Mouse (Mus musculus): ENCODE measurements around the gene Dcst1.

The Dcst1 gene

DNA sequence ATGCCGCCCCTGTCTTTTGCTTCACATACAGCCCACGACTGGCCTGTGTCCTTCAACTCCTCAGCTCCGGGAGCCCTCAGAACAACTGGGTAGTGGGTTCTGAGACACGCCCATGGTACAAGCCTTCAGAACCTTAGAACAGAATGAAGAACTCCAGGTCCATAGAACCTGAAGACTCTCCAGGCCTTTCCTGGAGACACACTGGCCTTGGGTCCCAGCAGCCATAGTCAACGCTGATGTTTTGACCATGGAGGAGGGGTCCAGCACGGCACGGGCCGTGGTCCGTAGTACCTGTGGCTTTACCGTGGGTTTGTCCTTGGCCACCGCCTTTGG lies at the start of gene Dcst1:
Gene Dcst1, minus strand, starts transcription at position 101 of the 333 bp plus-strand sequence.
- DNase-seq: no peak

DNA sequence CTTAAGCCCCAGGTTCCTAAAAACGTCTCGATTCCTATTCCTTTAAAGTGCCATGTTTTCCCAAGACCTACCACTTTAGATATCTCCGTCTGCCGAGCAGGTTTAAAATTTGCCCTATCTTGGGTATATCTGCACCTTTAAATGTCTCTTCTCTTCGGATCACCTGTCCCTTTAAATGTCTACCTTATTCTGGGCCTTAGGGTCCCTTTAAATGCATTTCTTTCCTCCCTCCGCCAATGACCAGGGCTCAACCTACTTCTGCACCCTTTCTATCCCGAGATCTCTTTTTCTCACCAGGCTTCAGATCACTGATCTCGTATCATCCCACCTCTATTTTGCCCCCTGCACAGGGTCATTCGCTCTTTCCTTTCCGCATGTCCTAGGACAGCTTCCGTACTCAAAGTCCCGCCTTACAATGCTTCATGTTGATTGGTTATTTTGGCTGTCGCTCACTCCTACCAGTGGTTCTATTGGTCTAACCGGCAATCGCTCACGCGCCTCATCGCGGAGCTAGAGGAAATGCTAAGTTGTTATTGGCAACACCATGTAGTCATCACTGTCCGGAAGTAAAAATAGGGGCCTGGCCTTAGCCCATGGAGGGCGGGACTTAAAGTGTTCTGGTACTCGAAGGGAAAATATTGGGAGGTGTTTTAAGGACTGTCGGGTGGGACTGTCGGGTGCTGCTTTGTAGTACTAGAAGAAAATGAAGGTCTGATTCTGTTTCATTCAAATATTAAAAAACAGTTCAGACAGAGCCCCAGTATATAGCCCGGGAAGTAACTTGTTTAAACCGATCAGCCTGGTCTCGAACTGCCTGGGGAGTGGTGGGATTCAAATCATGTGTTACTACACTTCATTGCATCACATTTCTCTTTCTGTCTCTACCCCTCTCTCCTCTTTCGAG lies 46.7 kb upstream of the Dcst1 start, which contains the start of gene Flad1:
Gene Flad1, minus strand, starts transcription at position 381 of the 904 bp plus-strand sequence.
- peak; percentile 96 for DNase-seq

DNA sequence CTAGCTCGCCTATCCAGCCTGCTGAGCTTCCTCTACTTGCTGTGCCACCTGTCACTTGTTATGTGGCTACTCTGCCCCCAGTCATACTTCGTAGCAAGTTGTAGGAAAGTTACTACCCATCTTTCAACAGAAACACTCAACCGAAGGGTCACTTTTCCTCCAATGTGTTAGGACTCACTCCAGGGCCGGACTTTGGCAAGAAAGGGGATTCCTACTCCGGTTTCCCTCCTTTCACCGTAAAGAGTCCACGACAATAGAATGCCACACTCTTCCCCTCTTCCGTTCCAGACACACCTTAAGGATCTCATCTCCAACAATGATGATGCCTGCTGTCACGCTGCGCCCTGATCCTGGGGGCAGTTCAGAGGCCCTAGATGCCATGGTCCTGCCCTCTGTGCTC lies 45.8 kb upstream of the Dcst1 start:
- DNase-seq: no peak

DNA sequence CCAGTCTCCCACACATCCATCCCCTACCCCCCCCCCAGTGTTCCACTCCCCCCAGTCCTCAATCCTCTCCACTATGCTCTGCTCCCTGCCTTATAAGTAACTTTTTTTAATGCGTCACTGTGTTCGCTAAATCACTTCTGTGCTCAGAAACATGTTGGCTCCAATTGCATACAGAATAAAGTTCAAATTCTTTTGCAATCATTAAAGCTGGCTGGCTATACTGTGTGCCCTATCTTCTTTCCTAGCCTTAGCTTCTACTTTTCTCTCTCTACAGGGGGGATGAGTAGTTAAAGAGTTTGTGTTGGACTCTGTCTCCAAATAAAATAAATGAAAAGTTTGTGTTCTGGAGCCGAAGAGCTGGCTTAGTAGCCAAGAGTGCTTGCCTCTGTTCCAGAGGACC lies 44.6 kb upstream of the Dcst1 start:
- DNase-seq: no peak

DNA sequence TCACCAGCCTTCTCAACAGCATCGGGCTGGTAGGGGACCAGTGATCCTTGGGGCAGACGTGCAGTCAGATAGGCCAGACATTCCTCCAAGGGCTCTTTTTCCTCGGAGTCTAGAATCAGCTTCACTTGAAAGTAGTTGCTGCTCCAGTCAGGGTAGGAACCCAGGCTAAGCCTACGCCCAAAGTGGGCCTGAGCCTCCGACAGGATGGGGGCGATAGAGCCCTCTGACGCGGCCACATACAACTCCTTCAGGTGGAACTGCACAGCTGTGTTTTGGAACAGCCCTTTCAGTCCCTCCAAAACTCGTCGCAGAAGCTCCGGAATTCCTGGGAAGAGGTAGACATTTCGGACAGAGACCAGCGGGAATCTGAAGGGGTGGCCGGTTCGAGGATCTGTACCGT lies 43.4 kb upstream of the Dcst1 start:
- DNase-seq: no peak

DNA sequence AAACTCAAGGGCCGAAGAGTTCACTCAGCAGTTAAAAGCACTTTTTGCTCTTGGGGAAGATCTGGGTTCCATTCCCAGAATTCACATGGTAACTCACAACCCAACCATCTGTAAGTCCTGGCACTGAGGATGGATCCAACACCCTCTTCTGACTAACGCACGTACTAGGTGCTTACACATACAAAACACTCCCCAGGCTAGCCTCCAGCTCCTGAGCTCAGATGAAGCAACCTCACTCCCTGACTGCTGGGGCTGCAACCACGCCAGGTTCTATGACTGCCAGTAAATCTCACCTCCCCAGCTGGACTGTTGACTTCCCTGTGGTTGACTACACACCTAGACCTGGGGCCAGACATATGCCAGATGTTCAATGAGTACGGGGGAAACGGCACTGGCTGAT lies 41.8 kb upstream of the Dcst1 start:
- no peak for DNase-seq

DNA sequence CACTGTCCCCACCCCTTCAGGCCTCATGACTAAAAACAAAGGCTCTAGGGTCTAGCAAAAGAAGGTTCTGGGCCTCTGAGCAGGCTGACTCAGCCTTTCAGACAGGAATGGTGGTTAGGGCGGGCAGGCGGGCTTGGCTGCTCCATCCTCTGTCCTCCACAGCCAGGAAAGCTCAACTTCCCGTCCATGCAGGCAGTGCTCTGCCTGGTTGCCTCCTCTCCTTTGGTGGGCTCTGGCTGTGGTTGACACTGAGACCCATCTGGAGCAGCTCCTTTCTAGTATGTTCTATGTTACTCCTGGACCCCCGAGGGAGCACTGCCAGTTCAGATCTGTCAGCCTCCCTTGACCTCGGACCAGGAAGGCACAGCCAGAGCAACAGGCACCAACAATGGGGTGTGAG lies 37.6 kb upstream of the Dcst1 start, which contains the start of gene Lenep:
Gene Lenep, minus strand, starts transcription at position 101 of the 400 bp plus-strand sequence.
- DNase-seq: no peak

DNA sequence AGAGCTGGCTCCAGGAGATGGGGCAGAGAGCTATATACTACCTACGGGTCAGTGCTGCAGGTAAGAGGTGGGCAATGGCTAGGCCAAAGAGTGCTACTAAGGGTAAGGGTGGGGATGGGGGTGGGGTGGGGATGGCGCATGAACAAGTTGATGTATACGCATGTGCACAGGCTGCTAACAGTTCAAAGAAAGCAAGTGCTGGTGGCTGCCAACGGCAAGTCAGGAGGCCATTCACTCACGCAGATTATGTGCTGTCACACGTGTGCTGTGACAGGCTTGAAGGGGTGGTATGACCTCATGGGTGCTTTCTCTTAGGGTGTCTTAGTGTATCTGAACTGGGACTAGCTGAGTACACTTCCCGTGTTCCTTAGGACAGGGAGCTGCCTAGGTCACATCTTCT lies 36.3 kb upstream of the Dcst1 start:
- DNase-seq: no peak

DNA sequence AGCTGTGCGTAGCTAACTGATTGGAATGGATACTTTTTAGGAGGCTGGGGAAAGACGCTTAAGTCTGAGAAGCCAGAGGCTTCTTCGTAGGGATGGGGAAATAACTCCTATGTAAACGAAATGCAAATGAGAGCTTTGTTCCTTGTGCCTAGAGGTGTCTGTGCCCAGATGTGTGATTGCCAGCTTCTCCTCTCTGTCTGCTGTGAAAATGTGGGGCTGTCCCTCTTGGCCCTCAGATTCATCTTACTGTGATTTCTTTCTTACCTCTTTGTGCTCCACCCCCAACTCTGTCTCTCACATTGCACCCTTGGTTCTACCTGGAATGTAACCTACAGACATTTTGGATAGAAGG lies 31.6 kb upstream of the Dcst1 start:
- no peak for DNase-seq

DNA sequence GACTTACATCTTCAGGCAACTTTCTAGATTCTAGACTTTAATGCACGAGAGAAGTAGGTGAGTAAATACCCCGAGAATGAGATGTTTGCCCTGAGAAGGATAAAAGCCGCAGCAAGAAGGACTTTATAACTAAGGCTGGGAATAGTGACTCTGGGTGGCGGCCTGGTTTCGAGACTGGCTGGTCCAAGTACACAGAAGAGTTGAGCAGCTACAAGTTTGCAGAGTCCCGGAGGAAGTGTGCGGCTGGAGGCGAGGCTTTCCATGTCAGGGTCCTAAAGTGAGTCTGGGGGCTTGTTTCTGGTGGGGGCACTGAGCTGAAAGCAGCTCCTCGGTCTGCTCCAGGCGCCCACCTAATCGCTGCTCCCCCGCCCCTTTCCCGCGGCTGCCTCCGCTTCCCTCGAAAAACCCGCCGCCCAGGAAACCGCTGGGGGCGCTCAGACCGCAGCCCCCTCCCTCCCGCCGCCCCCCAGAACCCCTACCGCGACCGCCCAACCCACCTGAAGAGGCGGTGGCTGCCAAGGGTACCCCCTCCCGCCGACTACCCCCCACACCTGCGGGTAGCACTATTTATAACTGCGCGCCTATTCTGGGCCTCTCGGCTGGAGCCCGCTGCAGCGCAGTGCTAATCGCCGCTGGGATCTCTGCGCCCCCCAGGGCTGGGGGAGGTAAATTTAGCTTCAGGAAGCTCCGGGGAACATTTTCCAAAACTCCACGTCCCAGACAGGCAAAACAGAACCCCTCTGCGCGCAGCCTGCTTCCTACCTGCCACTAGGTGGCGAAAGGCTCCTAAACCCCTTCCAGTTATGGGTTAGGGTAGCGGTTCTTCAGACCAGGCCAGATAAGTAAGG lies 31.0 kb upstream of the Dcst1 start:
- DNase-seq: peak; percentile 88

DNA sequence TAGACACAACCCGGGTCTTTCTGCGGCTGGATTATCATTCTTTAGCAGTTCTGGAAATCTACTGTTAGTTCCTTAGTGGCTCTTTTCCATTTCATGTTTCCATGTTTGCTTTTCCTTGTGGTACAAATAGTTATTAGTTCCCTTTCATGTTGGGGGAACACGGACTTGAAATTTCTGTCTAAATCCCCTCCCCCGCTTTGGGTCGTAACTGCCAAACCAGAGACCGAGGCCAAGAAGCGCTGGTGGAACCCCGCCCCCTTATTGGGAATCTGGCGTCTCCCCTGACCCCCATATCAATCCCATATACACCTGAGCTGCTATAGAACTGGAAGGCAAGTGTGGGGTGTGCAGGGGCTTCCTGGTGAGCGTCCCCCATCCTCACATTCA lies 30.4 kb upstream of the Dcst1 start:
- DNase-seq: no peak

DNA sequence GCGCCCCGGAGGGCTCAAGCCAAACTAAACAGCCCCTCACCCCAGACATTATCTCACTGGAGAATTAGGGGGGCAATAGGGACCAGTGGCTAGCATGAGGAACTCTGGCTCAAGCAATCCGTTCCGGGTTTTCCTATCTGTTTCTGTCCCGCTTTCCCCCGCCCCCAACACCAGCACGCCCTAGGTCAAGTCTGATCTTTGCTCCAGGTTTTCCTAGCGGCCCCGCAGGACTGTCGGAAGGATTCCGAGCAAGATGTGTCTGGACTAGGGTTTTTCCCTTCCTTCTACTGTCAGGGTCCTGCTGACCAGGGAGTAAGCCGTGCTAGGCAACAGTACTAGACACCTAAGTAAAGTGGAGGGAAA lies 29.8 kb upstream of the Dcst1 start:
- peak; percentile 93 for DNase-seq

DNA sequence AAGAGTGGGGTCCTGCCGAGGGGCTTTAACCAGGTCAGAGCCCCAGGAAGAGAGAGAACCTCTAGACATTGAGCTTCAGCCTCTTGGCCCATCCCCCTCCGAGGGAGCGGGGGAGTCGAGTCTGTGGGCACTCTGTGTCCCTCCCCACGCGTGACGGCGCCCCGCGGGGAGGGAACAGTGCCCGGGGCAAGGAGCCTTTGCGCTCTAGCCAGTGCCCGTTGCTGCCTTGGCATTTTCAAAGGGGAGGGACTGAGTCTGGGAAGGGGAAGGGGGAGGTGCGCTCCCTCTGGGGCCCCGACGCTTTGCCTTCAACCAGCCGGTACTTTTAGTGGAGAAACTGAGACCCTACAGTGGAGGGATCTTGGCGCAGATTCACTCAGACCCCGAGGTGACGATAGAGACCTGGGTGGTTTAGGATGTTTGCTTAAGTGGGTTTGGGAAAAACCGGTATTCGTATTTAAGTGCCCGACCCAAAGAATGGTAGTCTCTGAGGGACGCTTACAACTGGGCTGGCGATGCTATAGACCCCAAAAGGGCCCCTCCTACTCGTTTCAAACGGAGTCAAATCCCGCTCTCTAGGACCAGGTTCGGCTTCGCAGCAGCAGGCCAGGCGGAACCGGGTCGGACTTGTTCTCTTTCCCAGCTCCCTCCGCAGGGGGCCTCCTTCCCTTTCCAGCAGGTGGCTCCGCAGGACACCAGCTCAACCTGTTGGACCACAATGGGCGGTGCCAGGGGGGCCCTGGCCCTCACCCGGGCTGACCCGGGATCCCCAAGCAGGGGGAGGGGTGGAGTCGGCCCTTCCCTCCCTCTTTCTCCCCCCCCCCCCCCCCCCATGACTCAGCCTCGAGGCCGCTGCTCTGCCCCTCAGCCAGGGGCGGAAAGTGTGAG lies 29.2 kb upstream of the Dcst1 start, which contains the start of gene Zbtb7b:
Gene Zbtb7b, minus strand, starts transcription at position 771 of the 888 bp plus-strand sequence.
- DNase-seq: peak; percentile 80

DNA sequence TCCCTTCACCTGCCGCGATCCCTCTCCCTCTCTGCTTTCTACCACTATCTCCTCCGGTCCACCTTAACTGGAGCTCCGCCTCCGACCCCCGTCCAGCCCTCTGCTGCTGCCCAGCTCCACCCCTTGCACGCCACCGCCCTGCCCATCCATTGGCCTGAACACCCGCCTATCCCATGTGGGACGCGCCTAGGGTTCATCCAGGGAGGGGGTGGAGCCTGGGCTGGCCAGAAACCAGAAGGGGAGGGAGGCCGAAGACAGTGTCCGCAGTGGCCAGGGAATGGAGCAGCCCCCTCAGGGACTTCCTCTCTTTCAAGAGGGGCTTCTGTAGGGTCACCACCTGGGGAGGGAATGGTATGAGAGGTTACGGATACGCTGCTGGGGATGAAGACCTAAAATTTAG lies 28.6 kb upstream of the Dcst1 start:
- DNase-seq: peak; percentile 97

DNA sequence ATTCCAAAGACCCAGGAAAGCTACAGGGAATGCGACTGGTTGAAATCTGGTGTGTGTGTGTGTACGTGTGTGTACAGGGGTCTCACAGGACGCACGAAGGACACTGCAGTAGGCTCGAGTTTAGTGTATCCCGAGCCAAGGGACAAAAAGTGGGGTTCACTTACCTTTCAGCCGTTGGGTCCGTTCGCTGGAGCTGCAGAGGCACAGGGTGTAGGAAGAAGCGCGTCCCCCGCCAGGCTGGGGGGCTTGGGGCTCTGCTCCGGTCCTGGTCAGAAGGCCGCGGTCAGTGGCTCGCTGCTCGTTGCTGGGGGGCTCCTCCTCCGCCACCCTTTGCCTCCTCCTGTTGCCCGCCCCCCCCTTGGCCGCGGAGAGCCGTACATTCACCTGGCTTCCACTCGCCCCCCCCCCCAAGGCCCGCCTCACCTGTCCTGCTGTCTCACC lies 27.8 kb upstream of the Dcst1 start:
- DNase-seq: peak; percentile 18

DNA sequence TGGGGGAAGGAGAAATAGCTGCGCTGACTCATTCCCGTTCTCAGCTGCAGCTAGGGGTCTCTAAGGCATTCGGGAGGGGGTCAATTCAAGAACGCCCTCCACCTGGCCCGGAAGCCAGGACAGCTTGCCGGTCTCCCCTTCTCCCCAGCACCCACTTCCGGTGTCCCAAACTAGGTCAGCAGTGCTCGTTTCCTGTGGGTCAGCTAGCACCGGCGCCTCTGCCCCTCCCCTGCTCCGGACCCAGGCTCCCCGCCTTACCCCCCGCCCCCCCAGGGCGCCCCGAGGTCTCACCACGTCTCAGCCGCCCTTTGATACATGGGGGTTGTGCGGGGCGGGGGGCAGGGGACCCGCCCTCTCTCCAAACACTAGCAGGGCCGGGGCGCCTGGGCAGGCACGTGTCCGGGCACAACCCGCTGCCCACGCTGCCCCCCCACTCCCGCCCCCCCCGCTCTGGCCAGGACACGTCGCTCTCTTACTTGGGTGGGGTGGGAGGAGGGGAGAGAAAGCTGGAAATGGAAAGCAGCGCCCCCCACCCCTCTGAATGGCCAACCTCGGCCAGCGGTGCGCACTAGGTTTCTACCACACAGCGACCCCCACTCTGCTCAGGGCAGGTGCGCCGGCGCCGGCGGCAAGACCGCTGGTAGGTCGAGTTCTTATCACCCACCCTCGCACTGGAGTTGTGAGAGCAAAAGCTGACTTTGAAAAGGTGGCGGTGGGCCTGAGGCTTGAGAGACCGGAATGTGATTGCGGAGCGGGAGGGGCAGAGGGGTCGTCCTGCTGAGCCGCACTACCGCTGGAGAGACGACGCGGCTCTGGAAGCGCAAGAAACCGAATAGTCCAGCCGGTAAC lies 26.8 kb upstream of the Dcst1 start:
- peak; percentile 69 for DNase-seq

DNA sequence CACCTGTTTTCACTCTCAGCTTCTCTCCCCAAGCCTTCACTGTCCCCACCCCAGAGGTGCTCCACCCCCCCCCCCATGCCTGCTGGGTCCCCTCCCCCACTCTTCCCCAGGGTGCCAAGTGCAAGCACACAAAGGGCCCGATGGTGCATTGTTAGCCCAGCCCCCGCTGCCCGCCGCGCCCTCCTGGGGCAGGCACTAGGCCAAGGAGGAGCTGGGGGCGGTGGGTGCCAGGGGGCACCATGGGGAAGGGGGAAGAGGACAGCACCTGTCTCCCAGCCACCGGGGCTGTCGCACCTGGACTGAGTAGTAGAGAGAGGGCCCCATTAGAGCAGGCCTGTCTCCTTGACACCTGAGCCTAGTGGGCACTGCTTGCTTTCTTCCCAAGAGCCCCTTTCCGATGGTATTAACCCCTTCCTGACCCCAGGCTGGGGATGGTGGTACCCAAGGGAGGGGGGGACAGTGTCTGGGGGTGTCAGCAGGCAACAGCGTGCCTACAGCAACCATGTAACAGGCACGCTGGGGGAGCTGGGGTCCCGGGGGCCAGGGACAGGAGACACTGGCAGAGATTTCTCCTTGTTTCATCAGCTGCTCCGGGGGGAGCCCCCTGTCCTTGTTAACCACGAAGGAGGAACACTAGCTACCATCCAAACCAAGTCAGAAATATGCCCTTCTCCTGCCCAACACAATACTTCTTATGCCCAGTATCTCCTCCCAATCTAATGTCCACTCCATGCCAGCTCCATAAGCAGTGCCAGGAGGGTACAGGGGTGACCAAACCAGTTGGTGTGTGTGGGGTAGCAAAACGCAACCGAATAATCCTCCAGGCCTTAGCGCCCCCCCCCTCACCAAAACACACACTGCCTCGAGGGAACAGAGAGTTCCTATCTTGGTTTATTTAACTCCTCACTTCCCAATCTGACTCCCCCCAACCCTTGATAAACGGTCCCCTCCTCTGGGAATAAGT lies 25.9 kb upstream of the Dcst1 start:
- DNase-seq: no peak

DNA sequence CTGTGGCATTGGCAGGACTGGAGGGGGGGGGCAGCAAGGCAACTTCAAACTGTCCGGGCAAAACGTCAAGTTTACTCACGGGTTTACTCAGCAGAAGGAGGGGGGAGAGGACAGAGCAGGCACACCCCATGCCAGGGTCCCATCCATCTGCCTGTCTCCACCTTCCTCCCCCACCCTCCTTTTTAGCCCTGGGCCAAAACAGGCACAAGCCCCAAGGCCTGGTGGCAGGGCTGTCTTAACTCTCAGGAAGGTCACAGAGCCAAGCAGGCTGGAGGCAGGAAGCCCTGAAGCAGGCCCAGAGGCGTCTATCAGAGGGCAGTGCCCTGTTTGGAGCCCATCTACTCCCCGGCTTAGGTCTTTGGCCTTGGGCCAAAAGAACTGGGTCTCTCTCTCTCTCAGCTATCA lies 25.1 kb upstream of the Dcst1 start:
- no peak for DNase-seq

DNA sequence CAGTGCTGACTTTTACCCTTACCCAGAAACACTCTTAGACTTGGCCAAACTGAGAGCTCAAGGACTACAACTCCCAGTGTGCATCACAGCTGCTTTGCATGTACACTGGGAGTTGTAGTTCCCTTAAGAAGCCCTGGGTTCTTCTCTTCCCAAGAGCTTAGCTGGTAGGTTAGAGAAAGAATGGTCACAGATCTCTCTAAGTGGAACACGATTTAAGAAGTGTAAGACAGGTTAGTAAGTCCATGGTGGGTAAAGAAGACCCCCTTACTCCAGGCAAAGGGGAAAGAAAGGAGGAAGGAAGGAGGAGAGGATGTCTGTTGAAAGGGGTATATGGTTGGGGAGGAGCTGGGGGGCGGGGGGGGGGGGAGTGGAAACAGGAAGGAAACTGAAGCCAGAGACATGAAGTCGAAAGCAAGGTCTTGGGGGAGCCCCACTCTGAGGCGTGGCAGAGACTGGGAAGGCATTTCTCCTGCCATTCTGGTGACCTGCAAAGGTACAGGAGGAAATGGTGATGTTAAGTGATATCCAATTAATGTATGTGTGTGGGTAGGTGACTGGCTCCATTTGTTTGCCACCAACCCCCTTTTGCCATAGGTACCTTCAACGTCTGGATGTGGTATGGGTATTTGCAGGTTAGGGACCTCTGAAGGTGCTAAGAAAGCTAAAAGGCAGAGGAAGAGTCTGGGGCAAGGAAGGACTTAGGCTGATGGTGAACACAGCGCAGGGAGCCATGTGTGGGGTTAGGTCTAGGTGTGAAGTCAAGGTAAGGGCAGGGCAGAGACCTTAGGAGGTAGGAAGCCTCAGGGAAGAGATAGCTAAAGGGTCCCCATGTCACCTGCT lies 24.1 kb upstream of the Dcst1 start:
- peak; percentile 63 for DNase-seq
